Mouse (Mus musculus) liver, embryonic 11.5 days (tissue): ENCODE data around the gene Svs3a. TPM values are rescaled to one million over a fixed set of nuclear protein-coding genes. Genes with fewer than 3 reads are reported as not detected.
"Not testable (repeated sequence)": the region's sequence is repeated elsewhere in the genome, so short reads cannot be mapped to it uniquely, and the experiment has no call there.

Experiments
- ATAC-seq: fragments of 200-750 bp; cut with Nextera tagmentation; replicated peaks from 2 replicates; pipeline ENCODE4 v1.8.0; 2017; ENCODE audit warnings: moderate number of reproducible peaks, mild to moderate bottlenecking, moderate TSS enrichment, moderate library complexity; ENCODE audit not compliant: low FRiP score
- DNase-seq: peaks from one replicate; pipeline ENCODE4 v3.0.0-alpha.2; 2017; ENCODE audit warnings: low spot score
- H3K27ac ChIP-seq: fragments of 300-500 bp; sonication (generic); 2 replicates; pipeline ENCODE4 v1.5.1; 2014; ENCODE audit warnings: mild to moderate bottlenecking, low read depth, low read length, control low read depth
- H3K27me3 ChIP-seq: fragments of 300-500 bp; sonication (generic); replicated peaks from 2 replicates; pipeline ENCODE4 v1.6.1; 2014; ENCODE audit warnings: low read length, mixed read lengths; ENCODE audit not compliant: control insufficient read depth, insufficient read depth
- H3K36me3 ChIP-seq: fragments of 300-500 bp; sonication (generic); 2 replicates; pipeline ENCODE4 v1.6.1; 2014; ENCODE audit warnings: mild to moderate bottlenecking, low read length, moderate library complexity, mixed read lengths; ENCODE audit not compliant: control insufficient read depth, insufficient read depth
- H3K4me1 ChIP-seq: fragments of 300-500 bp; sonication (generic); replicated peaks from 2 replicates; pipeline ENCODE4 v1.6.1; 2014; ENCODE audit warnings: low read length, mixed read lengths; ENCODE audit not compliant: control insufficient read depth, insufficient read depth
- H3K4me2 ChIP-seq: fragments of 300-500 bp; sonication (generic); 2 replicates; pipeline ENCODE4 v1.6.1; 2014; ENCODE audit warnings: mild to moderate bottlenecking, control low read depth, moderate library complexity
- H3K4me3 ChIP-seq: fragments of 300-500 bp; sonication (generic); 2 replicates; pipeline ENCODE4 v1.5.1; 2014; ENCODE audit warnings: low read depth, low read length, control low read depth
- H3K9ac ChIP-seq: fragments of 300-500 bp; sonication (generic); 2 replicates; pipeline ENCODE4 v1.6.1; 2014; ENCODE audit warnings: low read depth, low read length, control low read depth
- H3K9me3 ChIP-seq: fragments of 300-500 bp; sonication (generic); 2 replicates; pipeline ENCODE4 v1.6.1; 2016; ENCODE audit warnings: low read length, inconsistent platforms, mixed read lengths; ENCODE audit not compliant: control insufficient read depth
- WGBS: fragments of 180-500 bp; shearing (Covaris S2); extraction: QIAGEN DNeasy Blood & Tissue Kit; methylation state at CpG from one replicate; pipeline ENCODE4 v1.1.7; 2014; 5-methylcytosine and 5-hydroxymethylcytosine counted together
- polyA plus RNA-seq: library from polyadenylated mRNA; unstranded; fragments of >200 nt; fragmentation: Nextera tagmentation; extraction: Ambion mirVana; gene quantifications from 2 replicates; pipeline ENCODE4 v1.2.1, GENCODE M21; 2014

The Svs3a gene
- not detected in 2 replicates for polyA plus RNA-seq

DNA sequence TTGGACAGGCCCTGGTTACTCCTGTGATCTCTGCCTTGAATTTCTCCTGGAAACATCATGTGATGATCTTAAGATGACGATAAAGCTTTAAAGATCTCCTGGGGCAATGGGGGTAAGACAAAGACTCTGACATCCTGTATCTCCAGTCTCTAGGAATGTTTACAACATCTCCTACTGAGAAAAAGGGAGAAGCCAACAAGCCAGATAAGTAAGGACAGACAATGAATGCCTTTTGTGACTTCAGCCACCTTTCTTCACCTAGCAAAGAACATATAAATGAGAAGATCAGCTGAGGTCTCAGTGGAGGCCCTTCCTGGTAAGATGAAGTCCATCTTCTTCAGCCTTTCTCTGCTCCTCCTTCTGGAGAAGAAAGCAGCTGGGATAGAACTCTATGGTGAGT, at the start of gene Svs3a:
Svs3a (plus strand) TSS at position 301 of the 400 bp plus-strand sequence.
- not testable (repeated sequence) for H3K4me2 ChIP-seq, ATAC-seq, H3K4me3 ChIP-seq, H3K27me3 ChIP-seq, H3K9me3 ChIP-seq, H3K36me3 ChIP-seq, H3K27ac ChIP-seq, DNase-seq, H3K4me1 ChIP-seq, H3K9ac ChIP-seq
- 63% methylated on average over 1 of the region's 1 CpGs for WGBS

DNA sequence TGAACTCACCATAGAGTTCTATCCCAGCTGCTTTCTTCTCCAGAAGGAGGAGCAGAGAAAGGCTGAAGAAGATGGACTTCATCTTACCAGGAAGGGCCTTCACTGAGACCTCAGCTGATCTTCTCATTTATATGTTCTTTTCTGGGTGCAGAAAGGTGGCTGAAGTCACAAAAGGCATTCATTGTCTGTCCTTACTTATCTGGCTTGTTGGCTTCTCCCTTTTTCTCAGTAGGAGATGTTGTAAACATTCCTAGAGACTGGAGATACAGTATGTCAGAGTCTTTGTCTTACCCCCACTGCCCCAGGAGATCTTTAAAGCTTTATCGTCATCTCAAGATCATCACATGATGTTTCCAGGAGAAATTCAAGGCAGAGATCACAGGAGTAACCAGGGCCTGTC, 32.5 kb upstream of the Svs3a start, which contains the start of gene Svs3b:
Svs3b (minus strand) TSS at position 101 of the 400 bp plus-strand sequence.
- DNase-seq, H3K36me3 ChIP-seq, H3K4me2 ChIP-seq, ATAC-seq, H3K9ac ChIP-seq, H3K27ac ChIP-seq, H3K4me3 ChIP-seq, H3K27me3 ChIP-seq, H3K4me1 ChIP-seq, H3K9me3 ChIP-seq: not testable (repeated sequence)
- 80% methylated on average over 1 of the region's 1 CpGs for WGBS

DNA sequence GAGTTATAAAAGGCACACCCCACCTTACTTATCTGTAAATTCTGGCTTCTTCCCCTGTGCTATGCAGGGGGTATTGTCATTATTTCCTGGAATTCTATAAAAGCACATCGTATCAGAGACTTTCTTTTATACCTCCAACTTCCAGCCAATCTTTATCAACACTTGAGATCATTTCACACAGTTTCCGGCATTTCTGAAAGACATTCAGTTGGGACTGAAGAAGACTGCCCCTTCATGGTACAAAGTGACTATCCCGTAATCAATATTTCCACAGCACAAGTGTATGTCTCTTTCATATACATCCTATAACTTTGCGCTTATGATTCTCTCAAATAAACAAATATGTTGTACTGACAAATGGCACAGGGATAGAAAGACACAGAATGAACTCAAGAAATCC, 10.7 kb upstream of the Svs3a start, which contains the start of gene Svs4:
Svs4 (minus strand) TSS at position 101 of the 400 bp plus-strand sequence.
- no peaks in the 10 kb centered on the region for H3K27me3 ChIP-seq
- H3K36me3 ChIP-seq, result no peaks in the 10 kb centered on the region
- H3K9ac ChIP-seq, result no peak within 1 kb of the TSS
- no peaks in the 10 kb centered on the region for H3K4me1 ChIP-seq
- no peak within 1 kb of the TSS for H3K4me3 ChIP-seq
- no peak within 1 kb of the TSS for H3K4me2 ChIP-seq
- 82% methylated on average over 4 of the region's 4 CpGs for WGBS
- no peak within 1 kb of the TSS for H3K27ac ChIP-seq
- H3K9me3 ChIP-seq, result no peaks in the 10 kb centered on the region
- DNase-seq (no peak), ATAC-seq (no peak)

DNA sequence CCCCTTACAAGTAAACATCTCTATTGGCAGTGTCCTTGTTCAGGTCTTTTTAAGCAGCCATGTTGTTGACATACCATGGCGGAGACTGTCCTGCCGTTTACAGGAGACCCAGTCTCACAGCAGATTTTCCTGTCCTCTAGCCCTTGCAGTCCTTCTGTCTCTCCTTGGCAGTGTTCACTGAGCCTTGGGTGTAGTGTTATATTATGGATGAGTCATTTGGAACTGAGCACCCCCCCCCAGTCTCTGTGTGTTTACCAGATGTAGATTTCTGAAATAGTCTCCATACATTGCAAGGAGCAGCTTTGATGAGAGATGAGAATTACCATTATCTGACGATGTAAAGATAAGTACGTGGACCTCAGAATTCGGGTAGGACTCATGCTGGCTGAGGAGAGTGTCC, 23.5 kb downstream of the Svs3a start:
- Histone ChIP-seq H3K4me1 (no peaks in the 10 kb centered on the region), H3K27me3 (no peaks in the 10 kb centered on the region), H3K4me3 (no peak overlapping the region), H3K9ac (no peak overlapping the region), H3K27ac (no peak overlapping the region), H3K9me3 (no peaks in the 10 kb centered on the region), H3K4me2 (no peak overlapping the region), H3K36me3 (no peaks in the 10 kb centered on the region)
- ATAC-seq (no peak), DNase-seq (no peak)
- 79% methylated on average over 5 of the region's 5 CpGs for WGBS

DNA sequence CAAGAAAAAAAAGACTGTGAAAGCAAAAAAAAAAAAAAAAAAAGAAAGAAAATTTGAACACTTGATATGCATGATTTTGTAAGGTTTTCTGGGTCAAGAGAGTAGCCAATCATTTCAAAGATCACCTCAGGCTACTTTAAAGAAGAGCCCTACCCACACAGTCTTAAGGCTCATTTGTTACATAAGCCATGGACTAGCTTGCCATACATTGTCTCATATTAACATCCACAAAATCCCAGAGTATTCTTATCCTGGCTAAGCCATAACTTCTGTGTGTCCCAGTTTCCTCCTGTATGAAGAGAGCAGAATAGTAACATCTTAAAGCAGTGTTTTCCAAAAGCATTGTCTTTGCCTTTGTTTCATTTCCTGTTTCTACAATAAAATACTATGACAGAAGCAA, 26.4 kb downstream of the Svs3a start:
- not testable (repeated sequence) for H3K36me3 ChIP-seq, H3K27ac ChIP-seq, H3K4me3 ChIP-seq, H3K27me3 ChIP-seq, H3K4me1 ChIP-seq, DNase-seq, ATAC-seq, H3K4me2 ChIP-seq, H3K9me3 ChIP-seq, H3K9ac ChIP-seq

DNA sequence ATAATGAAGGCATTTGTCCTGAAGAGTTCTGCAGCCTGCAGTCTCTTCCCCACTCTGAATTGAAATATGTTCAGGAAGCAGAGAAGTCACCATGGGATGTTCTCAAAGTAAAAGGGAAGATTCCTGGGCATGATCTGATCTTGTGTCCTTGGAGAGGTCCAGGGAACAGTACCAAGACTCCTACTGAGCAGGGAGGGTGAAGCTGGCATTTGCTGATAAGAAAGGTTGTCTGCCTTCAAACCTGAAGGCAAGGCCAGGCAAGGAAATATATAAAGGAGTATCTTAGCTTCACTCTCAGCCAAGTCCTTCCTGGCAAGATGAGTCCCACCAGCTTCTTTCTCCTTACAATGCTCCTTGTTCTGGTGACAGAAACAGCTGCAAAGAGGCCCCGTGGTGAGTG, 27.4 kb downstream of the Svs3a start, which contains the start of gene Svs6:
Svs6 (plus strand) TSS at position 301 of the 400 bp plus-strand sequence.
- not testable (repeated sequence) for DNase-seq, H3K36me3 ChIP-seq, H3K27ac ChIP-seq, H3K9me3 ChIP-seq, H3K4me1 ChIP-seq, ATAC-seq, H3K27me3 ChIP-seq, H3K4me2 ChIP-seq, H3K9ac ChIP-seq, H3K4me3 ChIP-seq
- WGBS, result 80% methylated on average over 1 of the region's 1 CpGs

DNA sequence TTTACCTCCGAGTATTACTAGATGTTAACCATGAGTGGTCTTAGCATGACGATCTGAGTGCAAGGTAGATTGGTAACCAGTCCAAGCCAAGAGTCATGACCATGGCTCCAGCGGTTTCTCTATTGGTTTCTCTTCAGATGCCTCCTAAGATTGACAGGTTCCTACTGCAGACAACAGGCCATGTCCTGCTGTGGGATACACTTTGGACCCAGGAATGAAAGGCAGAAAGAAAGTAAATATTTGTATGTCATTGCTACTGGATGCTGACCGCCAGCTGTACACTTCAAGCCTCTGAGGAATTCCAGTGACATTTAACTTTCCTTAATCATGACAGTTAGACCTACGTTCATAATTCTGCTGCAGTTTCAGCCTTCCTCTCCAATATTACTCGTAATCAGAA, 31.9 kb downstream of the Svs3a start:
- Histone ChIP-seq H3K4me2 (no peak overlapping the region), H3K9ac (no peak overlapping the region), H3K4me3 (no peak overlapping the region), H3K27ac (no peak overlapping the region), H3K4me1 (no peaks in the 10 kb centered on the region), H3K27me3 (no peaks in the 10 kb centered on the region), H3K9me3 (no peaks in the 10 kb centered on the region), H3K36me3 (no peaks in the 10 kb centered on the region)
- WGBS, result 77% methylated on average over 6 of the region's 6 CpGs
- DNase-seq (no peak), ATAC-seq (no peak)

DNA sequence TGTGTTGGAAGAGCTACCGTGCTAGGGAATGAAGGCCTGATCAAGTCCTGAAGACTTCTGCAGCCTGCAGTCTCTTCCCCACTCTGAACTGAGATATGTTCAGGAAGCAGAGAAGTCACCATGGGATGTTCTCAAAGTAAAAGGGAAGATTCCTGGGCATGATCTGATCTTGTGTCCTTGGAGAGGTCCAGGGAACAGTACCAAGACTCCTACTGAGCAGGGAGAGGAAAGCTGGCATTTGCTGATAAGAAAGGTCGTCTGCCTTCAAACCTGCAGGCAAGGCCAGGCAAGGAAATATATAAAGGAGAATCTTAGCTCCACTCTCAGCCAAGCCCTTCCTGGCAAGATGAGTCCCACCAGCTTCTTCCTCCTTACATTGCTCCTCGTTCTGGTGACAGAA, 43.4 kb downstream of the Svs3a start, which contains the start of gene Svs5:
Svs5 (plus strand) TSS at position 301 of the 400 bp plus-strand sequence.
- not testable (repeated sequence) for H3K4me2 ChIP-seq, ATAC-seq, H3K36me3 ChIP-seq, DNase-seq, H3K9ac ChIP-seq, H3K27me3 ChIP-seq, H3K9me3 ChIP-seq, H3K4me1 ChIP-seq, H3K4me3 ChIP-seq, H3K27ac ChIP-seq
- 45% methylated on average over 3 of the region's 3 CpGs for whole genome bisulfite sequencing
